Mouse (Mus musculus) ES-Bruce4 (cell line): ENCODE results near the gene Rab12.

Source experiments
- CTCF ChIP-seq: IDR thresholded peaks from one replicate; pipeline ENCODE4 v1.8.1; 2011; ENCODE audit warnings: low read depth, low read length
- POLR2A ChIP-seq: IDR thresholded peaks from one replicate; pipeline ENCODE4 v1.8.1; 2011; ENCODE audit warnings: low read length; ENCODE audit not compliant: insufficient read depth

DNA sequence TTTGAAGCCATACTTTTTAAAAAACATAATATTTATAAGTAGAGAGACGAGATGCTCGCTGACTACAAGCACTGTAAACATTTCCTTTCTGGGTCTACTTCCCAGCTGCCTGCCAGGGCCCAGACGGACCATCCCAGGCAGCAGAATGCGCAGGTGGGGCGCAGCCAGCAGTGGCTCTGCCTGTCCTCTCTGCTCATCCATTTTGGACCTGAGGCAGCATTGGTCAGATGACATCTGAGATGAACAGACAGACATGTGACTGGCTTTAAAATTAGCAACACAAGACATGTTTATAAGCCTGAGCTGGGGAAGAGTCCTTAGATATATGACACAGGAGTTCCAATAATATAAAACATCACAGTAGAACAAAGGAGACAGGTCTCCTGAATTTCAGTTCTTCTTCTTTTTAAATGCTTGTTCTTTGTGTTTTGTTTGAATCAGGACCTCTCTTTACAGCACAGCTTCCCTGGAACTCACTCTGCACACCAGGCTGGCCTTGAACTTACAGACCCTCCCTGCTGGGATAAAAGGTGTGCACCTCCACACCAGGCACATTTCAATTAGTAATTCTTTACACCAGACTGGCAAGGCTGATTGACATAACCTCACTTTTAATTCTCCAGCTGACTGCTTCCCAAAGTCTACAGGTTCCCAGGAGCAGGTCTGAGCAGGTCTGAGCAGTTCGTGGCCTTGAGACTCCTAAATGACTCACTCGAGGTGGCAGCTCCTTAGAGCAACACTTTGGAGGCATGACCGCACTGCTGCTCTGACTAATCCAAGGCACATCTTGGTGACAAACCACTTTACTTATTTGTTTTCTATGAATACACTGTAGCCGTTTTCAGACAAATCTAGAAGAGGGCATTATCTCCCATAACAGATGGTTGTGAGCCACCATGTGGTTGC, 12.2 kb downstream of the Rab12 start:
- TF ChIP-seq CTCF (no peak), POLR2A (no peak)
